Mouse (Mus musculus): ENCODE measurements around the gene Faf1. TPM values are rescaled to one million over a fixed set of nuclear protein-coding genes. Genes with fewer than 3 reads are reported as not detected.

Gene Faf1
- polyA plus RNA-seq, 1 experiment from 2014 or later, result 48.4 TPM

- Histone ChIP-seq H3K27ac (replicated peaks; ENCODE audit: low read depth, low read length) (peak overlapping the region; percentile 8; the same call in 1 of the 2 replicates), H3K9ac (replicated peaks; ENCODE audit: low read length) (no peak overlapping the region), H3K4me3 (replicated peaks; ENCODE audit: low read depth, low read length) (peak overlapping the region; percentile 16), H3K4me1 (ENCODE audit: control insufficient read depth, insufficient read depth, low read length) (peaks cover 15% of the 10 kb centered on the region; the same call in 1 of the 2 replicates), H3K4me2 (ENCODE audit: low read length) (peak overlapping the region; percentile 43), H3K9me3 (ENCODE audit: control insufficient read depth, low read length) (peaks cover 3% of the 10 kb centered on the region; the same call in 1 of the 2 replicates), H3K36me3 (ENCODE audit: control insufficient read depth, insufficient read depth, low read length) (no peaks in the 10 kb centered on the region), H3K27me3 (ENCODE audit: control insufficient read depth, insufficient read depth, low read length) (peaks cover 93% of the 10 kb centered on the region)
- WGBS, result 2% methylated on average over 26 of the region's 29 CpGs
- ATAC-seq (ENCODE audit: low FRiP score, low TSS enrichment), result no peak
- DNase-seq, result peak; percentile 39
Observed at GRCm38 (mm10) chr4:109980321-109981082, 304.1 kb downstream of the Faf1 start.

GRCm38 (mm10) chr4:109981083-109981870 lies 304.9 kb downstream of the Faf1 start:
- peak overlapping the region; percentile 43; the same call in 1 of the 2 replicates for H3K9ac ChIP-seq (replicated peaks; ENCODE audit: low read length)
- DNase-seq, result peak; percentile 30

GRCm38 (mm10) chr4:109981871-109982680 lies 305.7 kb downstream of the Faf1 start:
- WGBS, result 2% methylated on average over 95 of the region's 99 CpGs
- Histone ChIP-seq H3K27me3 (ENCODE audit: control insufficient read depth, insufficient read depth, low read length) (peaks cover 93% of the 10 kb centered on the region), H3K4me2 (ENCODE audit: low read length) (peak overlapping the region; percentile 50), H3K4me1 (ENCODE audit: control insufficient read depth, insufficient read depth, low read length) (peaks cover 15% of the 10 kb centered on the region; the same call in 1 of the 2 replicates), H3K4me3 (replicated peaks; ENCODE audit: low read depth, low read length) (peak overlapping the region; percentile 27), H3K36me3 (ENCODE audit: control insufficient read depth, insufficient read depth, low read length) (no peaks in the 10 kb centered on the region), H3K9me3 (ENCODE audit: control insufficient read depth, low read length) (no peaks in the 10 kb centered on the region), H3K9ac (replicated peaks; ENCODE audit: low read length) (peak overlapping the region; percentile 43; the same call in 1 of the 2 replicates), H3K27ac (replicated peaks; ENCODE audit: low read depth, low read length) (peak overlapping the region; percentile 66)
- DNase-seq, result peak; percentile 51
- peak; percentile 10; the same call in 1 of the 2 replicates for ATAC-seq (ENCODE audit: low FRiP score, low TSS enrichment)

More at GRCm38 (mm10) chr4:109981083-109981870, 304.9 kb downstream of the Faf1 start:
- Histone ChIP-seq H3K9me3 (ENCODE audit: control insufficient read depth, low read length) (no peaks in the 10 kb centered on the region), H3K27me3 (ENCODE audit: control insufficient read depth, insufficient read depth, low read length) (peaks cover 93% of the 10 kb centered on the region), H3K4me2 (ENCODE audit: low read length) (peak overlapping the region; percentile 50), H3K27ac (replicated peaks; ENCODE audit: low read depth, low read length) (peak overlapping the region; percentile 66; the same call in 1 of the 2 replicates), H3K4me1 (ENCODE audit: control insufficient read depth, insufficient read depth, low read length) (peaks cover 15% of the 10 kb centered on the region; the same call in 1 of the 2 replicates), H3K36me3 (ENCODE audit: control insufficient read depth, insufficient read depth, low read length) (no peaks in the 10 kb centered on the region), H3K4me3 (replicated peaks; ENCODE audit: low read depth, low read length) (peak overlapping the region; percentile 27)
- ATAC-seq (ENCODE audit: low FRiP score, low TSS enrichment), result no peak
- 2% methylated on average over 37 of the region's 37 CpGs for WGBS

- peak overlapping the region; percentile 43; the same call in 1 of the 2 replicates for H3K9ac ChIP-seq (replicated peaks; ENCODE audit: low read length)
- peak overlapping the region; percentile 27 for H3K4me3 ChIP-seq (replicated peaks; ENCODE audit: low read depth, low read length)
- peak overlapping the region; percentile 66 for H3K27ac ChIP-seq (replicated peaks; ENCODE audit: low read depth, low read length)
- no peaks in the 10 kb centered on the region for H3K36me3 ChIP-seq (ENCODE audit: control insufficient read depth, insufficient read depth, low read length)
- peak overlapping the region; percentile 50 for H3K4me2 ChIP-seq (ENCODE audit: low read length)
- peaks cover 9% of the 10 kb centered on the region; the same call in 1 of the 2 replicates for H3K4me1 ChIP-seq (ENCODE audit: control insufficient read depth, insufficient read depth, low read length)
- ATAC-seq (ENCODE audit: low FRiP score, low TSS enrichment), result no peak
- DNase-seq, result peak; percentile 26
- H3K9me3 ChIP-seq (ENCODE audit: control insufficient read depth, low read length), result no peaks in the 10 kb centered on the region
- WGBS, result 3% methylated on average over 30 of the region's 30 CpGs
- peaks cover 93% of the 10 kb centered on the region for H3K27me3 ChIP-seq (ENCODE audit: control insufficient read depth, insufficient read depth, low read length)
Observed at GRCm38 (mm10) chr4:109982681-109983265, 306.4 kb downstream of the Faf1 start.

- Histone ChIP-seq H3K9me3 (ENCODE audit: control insufficient read depth, low read length) (no peaks in the 10 kb centered on the region), H3K36me3 (ENCODE audit: control insufficient read depth, insufficient read depth, low read length) (no peaks in the 10 kb centered on the region), H3K9ac (replicated peaks; ENCODE audit: low read length) (0 out of 2 replicates have a peak overlapping the region, but pooled peaks have one; percentile 12), H3K4me2 (ENCODE audit: low read length) (peak overlapping the region; percentile 25; the same call in 1 of the 2 replicates), H3K4me1 (ENCODE audit: control insufficient read depth, insufficient read depth, low read length) (0 out of 2 replicates have a peak, but pooled peaks cover 4% of the 10 kb centered on the region), H3K4me3 (replicated peaks; ENCODE audit: low read depth, low read length) (peak overlapping the region; percentile 10; the same call in 1 of the 2 replicates), H3K27me3 (ENCODE audit: control insufficient read depth, insufficient read depth, low read length) (peaks cover 93% of the 10 kb centered on the region), H3K27ac (replicated peaks; ENCODE audit: low read depth, low read length) (no peak overlapping the region)
- DNase-seq (peak; percentile 54), ATAC-seq (ENCODE audit: low FRiP score, low TSS enrichment) (no peak)
- 1% methylated on average over 49 of the region's 49 CpGs for WGBS
Observed at GRCm38 (mm10) chr4:109983281-109984001, 307.1 kb downstream of the Faf1 start.

- no peak for ATAC-seq (ENCODE audit: low FRiP score, low TSS enrichment)
- Histone ChIP-seq H3K9ac (replicated peaks; ENCODE audit: low read length) (0 out of 2 replicates have a peak overlapping the region, but pooled peaks have one; percentile 12), H3K4me2 (ENCODE audit: low read length) (peak overlapping the region; percentile 25; the same call in 1 of the 2 replicates), H3K27me3 (ENCODE audit: control insufficient read depth, insufficient read depth, low read length) (peaks cover 93% of the 10 kb centered on the region), H3K4me1 (ENCODE audit: control insufficient read depth, insufficient read depth, low read length) (0 out of 2 replicates have a peak, but pooled peaks cover 4% of the 10 kb centered on the region), H3K9me3 (ENCODE audit: control insufficient read depth, low read length) (no peaks in the 10 kb centered on the region), H3K27ac (replicated peaks; ENCODE audit: low read depth, low read length) (no peak overlapping the region), H3K4me3 (replicated peaks; ENCODE audit: low read depth, low read length) (peak overlapping the region; percentile 10; the same call in 1 of the 2 replicates), H3K36me3 (ENCODE audit: control insufficient read depth, insufficient read depth, low read length) (no peaks in the 10 kb centered on the region)
- peak; percentile 28 for DNase-seq
- WGBS, result under 1% methylated on average over 24 of the region's 24 CpGs
Observed at GRCm38 (mm10) chr4:109984011-109984411, 307.6 kb downstream of the Faf1 start.

Data from midbrain, embryonic 14.5 days (tissue).